Mouse (Mus musculus) regulatory T cell (primary cell): Measurements from ENCODE around the gene Rap1gds1.

ENCODE experiments used
- in situ Hi-C: fragments of 300-600 bp; cut with MboI, MseI; formaldehyde crosslinking; loops from one replicate; pipeline ENCODE4 v1.15.1; 2025; ENCODE audit warnings: high pct_unique_total_duplicates

The Rap1gds1 gene

GRCm38 (mm10) chr3:138945516-138945915 lies 129.5 kb downstream of the Rap1gds1 start:
- in situ Hi-C loops, result no loop called here

GRCm38 (mm10) chr3:138941604-138942003 lies 133.4 kb downstream of the Rap1gds1 start:
- in situ Hi-C loops, result no loop called here

- in situ Hi-C loops, result no loop called here
Measured at GRCm38 (mm10) chr3:138937241-138937640, 137.8 kb downstream of the Rap1gds1 start.

GRCm38 (mm10) chr3:138936780-138937179 lies 138.2 kb downstream of the Rap1gds1 start:
- in situ Hi-C loops, result no loop called here

- in situ Hi-C loops, result no loop called here
Measured at GRCm38 (mm10) chr3:138927437-138927836, 147.6 kb downstream of the Rap1gds1 start.

GRCm38 (mm10) chr3:138926161-138926560 lies 148.8 kb downstream of the Rap1gds1 start:
- in situ Hi-C loops, result no loop called here

- in situ Hi-C loops, result no loop called here
Measured at GRCm38 (mm10) chr3:138918241-138918640, 156.8 kb downstream of the Rap1gds1 start.

- in situ Hi-C loops, result no loop called here
Measured at GRCm38 (mm10) chr3:138917016-138917415, 158.0 kb downstream of the Rap1gds1 start.

- in situ Hi-C loops, result no loop called here
Measured at GRCm38 (mm10) chr3:138916591-138916990, 158.4 kb downstream of the Rap1gds1 start.

GRCm38 (mm10) chr3:138914626-138915288 lies 160.2 kb downstream of the Rap1gds1 start:
- in situ Hi-C loops, result no loop called here

- in situ Hi-C loops, result no loop called here
Measured at GRCm38 (mm10) chr3:138912504-138912903, 162.5 kb downstream of the Rap1gds1 start.

- in situ Hi-C loops, result loop anchor here (10.0 kb wide), 1 partner anchor 265 kb away; no protein-coding TSS in a partner anchor
Measured at GRCm38 (mm10) chr3:138909313-138909712, 165.7 kb downstream of the Rap1gds1 start.

GRCm38 (mm10) chr3:138906112-138906880 lies 168.7 kb downstream of the Rap1gds1 start:
- in situ Hi-C loops, result loop anchor here (10.0 kb wide), 1 partner anchor 261 kb away; no protein-coding TSS in a partner anchor

- in situ Hi-C loops, result loop anchor here (10.0 kb wide), 1 partner anchor 261 kb away; no protein-coding TSS in a partner anchor
Measured at GRCm38 (mm10) chr3:138905678-138906077, 169.3 kb downstream of the Rap1gds1 start.

GRCm38 (mm10) chr3:138900571-138901141 lies 174.3 kb downstream of the Rap1gds1 start:
- in situ Hi-C loops, result loop anchor here (10.0 kb wide), 1 partner anchor 256 kb away; no protein-coding TSS in a partner anchor

- in situ Hi-C loops, result loop anchor here (10.0 kb wide), 1 partner anchor 1043 kb away; no protein-coding TSS in a partner anchor
Measured at GRCm38 (mm10) chr3:138898055-138898454, 176.9 kb downstream of the Rap1gds1 start.

GRCm38 (mm10) chr3:138897500-138897899 lies 177.5 kb downstream of the Rap1gds1 start:
- in situ Hi-C loops, result loop anchor here (10.0 kb wide), 1 partner anchor 1043 kb away; no protein-coding TSS in a partner anchor

- in situ Hi-C loops, result loop anchor here (10.0 kb wide), 1 partner anchor 1039 kb away; no protein-coding TSS in a partner anchor
Measured at GRCm38 (mm10) chr3:138893520-138893919, 181.5 kb downstream of the Rap1gds1 start.

GRCm38 (mm10) chr3:138889769-138890295 lies 185.2 kb downstream of the Rap1gds1 start:
- in situ Hi-C loops, result loop anchor here (10.0 kb wide), 1 partner anchor 1035 kb away; no protein-coding TSS in a partner anchor

GRCm38 (mm10) chr3:138889214-138889613 lies 185.8 kb downstream of the Rap1gds1 start:
- in situ Hi-C loops, result no loop called here

GRCm38 (mm10) chr3:138886121-138886520 lies 188.9 kb downstream of the Rap1gds1 start:
- in situ Hi-C loops, result no loop called here
